Mouse (Mus musculus): ENCODE data around the gene Gse1. TPM values are rescaled to one million over a fixed set of nuclear protein-coding genes. Genes with fewer than 3 reads are reported as not detected.

The Gse1 gene
- total RNA-seq (2012; rRNA removed) (23.1 and 23.6 TPM in 2 replicates), polyA plus RNA-seq (2012; ENCODE audit: insufficient read depth in 1 of 2, insufficient read length in 2 of 2, low read depth in 1 of 2, low replicate concordance in 2 of 2, missing spikeins in 1 of 2) (100 to 1,000 TPM in 1 of 2 experiments, 10 to 100 TPM in 1; 66.9 to 128 TPM)

DNA sequence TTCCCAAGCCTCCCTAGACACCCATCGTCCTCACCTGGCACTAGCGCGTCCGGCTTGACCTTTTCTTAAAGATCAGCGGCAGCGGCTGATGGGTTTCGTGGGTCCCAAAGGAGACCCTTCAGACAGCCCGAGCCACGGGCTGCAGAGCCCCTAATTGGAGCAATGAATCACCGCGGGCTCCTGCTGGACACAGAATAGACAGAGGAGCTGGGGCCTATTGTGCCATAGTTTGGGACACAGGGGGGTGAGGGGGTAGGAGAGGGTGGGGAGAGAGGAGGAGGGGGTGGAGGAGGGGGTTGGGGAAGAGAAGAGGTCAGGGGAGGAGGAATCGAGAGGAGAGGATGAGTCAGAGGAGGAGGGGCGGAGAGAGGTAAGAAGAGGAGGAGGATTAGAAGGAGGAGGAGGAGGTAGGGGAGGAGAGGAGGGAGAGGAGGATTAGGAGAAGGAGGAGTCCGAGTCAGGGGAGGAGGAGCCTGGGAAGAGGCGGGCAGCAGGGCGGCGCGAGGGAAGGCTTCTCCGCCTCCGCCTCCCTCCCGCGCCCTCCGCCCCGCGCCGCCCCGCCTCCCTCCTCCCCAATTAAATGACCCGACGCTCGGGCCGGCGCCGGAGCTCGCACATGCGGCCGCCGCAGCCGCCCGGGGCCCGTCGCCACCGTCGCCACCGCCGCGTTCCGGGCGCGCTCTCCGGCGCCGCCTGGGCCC is at the start of gene Gse1:
Gse1 (plus strand) TSS at position 566 of the 701 bp plus-strand sequence.
- no peak for TF ChIP-seq USF1 (IDR thresholded peaks at IDR 0.05; ENCODE audit: low read depth, low read length)
- TF ChIP-seq ZMIZ1 (IDR thresholded peaks at IDR 0.05; ENCODE audit: low read depth, low read length): no peak
- no peak for TF ChIP-seq MYC (IDR thresholded peaks at IDR 0.05; ENCODE audit: low read depth, low read length)
- no peak for TF ChIP-seq UBTF (IDR thresholded peaks at IDR 0.05; ENCODE audit: borderline replicate concordance, insufficient read depth, low read depth, low read length)
- no peak for TF ChIP-seq GABPA (IDR thresholded peaks at IDR 0.05; ENCODE audit: low read depth, low read length)
- TF ChIP-seq CHD1 (IDR thresholded peaks at IDR 0.05; ENCODE audit: low read depth, low read length): no peak
- TF ChIP-seq SIN3A (IDR thresholded peaks at IDR 0.05; ENCODE audit: low read length): no peak
- no peak for TF ChIP-seq MEF2A (IDR thresholded peaks at IDR 0.05; ENCODE audit: extremely low read depth, insufficient replicate concordance, low read depth, low read length, poor library complexity, severe bottlenecking)
- TF ChIP-seq MXI1 (IDR thresholded peaks at IDR 0.05; ENCODE audit: low read depth, low read length): no peak
- no peak for TF ChIP-seq TAL1 (IDR thresholded peaks at IDR 0.05; ENCODE audit: low read length)
- no peak for TF ChIP-seq BHLHE40 (IDR thresholded peaks at IDR 0.05; ENCODE audit: borderline replicate concordance, low read depth, low read length)
- TF ChIP-seq MYB (IDR thresholded peaks at IDR 0.05; ENCODE audit: low read depth, low read length): no peak
- no peak for TF ChIP-seq TBP (IDR thresholded peaks at IDR 0.05; ENCODE audit: low read depth, low read length)
- TF ChIP-seq EP300 (IDR thresholded peaks at IDR 0.05; ENCODE audit: low read depth in 1 of 2, low read length in 2 of 2): no peak
- TF ChIP-seq ZNF384 (IDR thresholded peaks at IDR 0.05; ENCODE audit: low read depth, low read length): no peak
- TF ChIP-seq ZKSCAN1 (IDR thresholded peaks at IDR 0.05; ENCODE audit: low read depth, low read length): no peak
- no peak for TF ChIP-seq RCOR1 (IDR thresholded peaks at IDR 0.05; ENCODE audit: low read depth, low read length)
- TF ChIP-seq MAZ (IDR thresholded peaks at IDR 0.05; ENCODE audit: low read depth, low read length): no peak
- no peak for TF ChIP-seq TCF12 (IDR thresholded peaks at IDR 0.05; ENCODE audit: low read depth, low read length)
- no peak for DNase-seq (ENCODE audit: low read depth, low spot score)
- Histone ChIP-seq H3K9me3 (replicated peaks; ENCODE audit: insufficient read depth, low read length) (no peaks in the 10 kb centered on the region), H3K4me3 (ENCODE audit: control insufficient read depth in 1 of 2, insufficient read depth in 1 of 2, low read depth in 2 of 2, low read length in 2 of 2) (no peak within 1 kb of the TSS), H3K9ac (ENCODE audit: control insufficient read depth, low read depth, low read length, poor library complexity, severe bottlenecking) (no peak within 1 kb of the TSS), H3K79me2 (ENCODE audit: control insufficient read depth, insufficient read depth, low read length, poor library complexity) (no peaks in the 10 kb centered on the region), H3K27me3 (ENCODE audit: control insufficient read depth in 1 of 2, insufficient read depth in 2 of 2, low read length in 2 of 2) (peaks cover 2 to 3% of the 10 kb centered on the region in 2 experiments; a peak in 3 of 4 replicates), H3K4me1 (ENCODE audit: control insufficient read depth in 1 of 2, insufficient read depth in 2 of 2, low read length in 2 of 2) (peaks cover 0 to 6% of the 10 kb centered on the region in 2 experiments; a peak in 2 of 4 replicates), H3K36me3 (ENCODE audit: control insufficient read depth in 1 of 2, insufficient read depth in 2 of 2, low read length in 2 of 2) (no peaks in the 10 kb centered on the region), H3K27ac (ENCODE audit: control insufficient read depth, low read depth, low read length) (no peak within 1 kb of the TSS)

Data from MEL (cell line).